8 mouse cellular contexts compared by ENCODE assay signal in the genomic region with DNA sequence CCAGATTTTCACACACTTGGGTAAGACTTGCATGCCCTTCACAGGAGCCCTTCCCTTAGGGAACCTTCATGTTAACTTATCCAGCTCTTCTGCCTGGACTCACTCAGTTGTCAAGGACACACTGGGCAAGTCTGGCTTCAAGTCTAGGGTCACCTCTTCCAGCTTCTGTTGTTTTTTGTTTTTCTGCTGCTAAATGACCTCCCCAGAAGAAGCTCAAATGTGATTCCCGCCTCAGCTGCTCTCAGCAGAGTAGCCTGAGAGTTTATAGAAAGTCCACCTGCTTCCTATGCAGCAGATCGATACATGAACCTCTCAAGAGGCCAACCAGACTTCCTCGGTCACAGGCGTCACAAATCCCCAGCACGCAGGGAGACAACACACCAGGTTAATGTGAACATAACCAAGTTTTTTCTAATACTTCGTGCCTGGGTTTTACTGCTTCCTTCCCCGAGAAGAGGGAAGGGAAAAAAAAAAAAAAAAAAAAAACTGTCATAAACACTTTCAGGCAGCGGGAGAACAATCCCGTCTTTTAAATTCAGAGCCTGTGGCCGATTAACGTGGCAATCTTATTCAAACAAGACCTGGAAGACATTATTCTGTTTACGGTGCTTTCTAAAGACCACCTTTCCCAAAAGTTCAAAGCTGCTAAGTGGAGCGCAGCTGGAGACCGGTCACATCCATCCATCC. TPM values are rescaled to one million over a fixed set of nuclear protein-coding genes. Genes with fewer than 3 reads are reported as not detected.
DNase-seq lines count a peak whose midpoint lies in the region; ATAC-seq and TF ChIP-seq lines count a peak whose summit lies in the region.

No protein-coding gene starts in this region.

- 1% methylated on average over 14 of the region's 14 CpGs for WGBS in kidney, embryonic 15.5 days
- 8% methylated on average over 14 of the region's 14 CpGs for WGBS in forebrain, embryonic 14.5 days
- WGBS in liver, adult 2 months = 2% methylated on average over 14 of the region's 14 CpGs
- WGBS in stomach, embryonic 15.5 days = 1% methylated on average over 14 of the region's 14 CpGs

- H3K4me3 ChIP-seq in kidney, embryonic 15.5 days (replicated peaks) = peak overlapping the region; percentile 71
- peak overlapping the region; percentile 74 for H3K4me3 ChIP-seq in bone marrow macrophage, adult 2 months (ENCODE audit: insufficient read depth, low read length)
- H3K4me3 ChIP-seq in forebrain, embryonic 14.5 days (ENCODE audit: low read depth, low read length) = peak overlapping the region; percentile 57
- H3K4me3 ChIP-seq in liver, adult 2 months (ENCODE audit: insufficient read depth, low read depth, low read length) = peak overlapping the region; percentile 79
- peak overlapping the region; percentile 56 for H3K4me3 ChIP-seq in stomach, embryonic 15.5 days (replicated peaks)

- H3K79me2 ChIP-seq in liver, adult 2 months (ENCODE audit: control insufficient read depth, insufficient read depth, low read length) = no peaks in the 10 kb centered on the region

- peak overlapping the region; percentile 99 for H3K27ac ChIP-seq in kidney, embryonic 15.5 days
- H3K27ac ChIP-seq in bone marrow macrophage, adult 2 months (ENCODE audit: insufficient read depth, low read depth, low read length) = 0 out of 2 replicates have a peak overlapping the region, but pooled peaks have one; percentile 16
- H3K27ac ChIP-seq in forebrain, embryonic 14.5 days (ENCODE audit: low read depth, low read length) = peak overlapping the region; percentile 96; the same call in 1 of the 2 replicates
- peak overlapping the region; percentile 85 for H3K27ac ChIP-seq in liver, adult 2 months (replicated peaks; ENCODE audit: insufficient read depth, low read depth, low read length)
- H3K27ac ChIP-seq in stomach, embryonic 15.5 days = peak overlapping the region; percentile 95

- H3K9me3 ChIP-seq in kidney, embryonic 15.5 days (replicated peaks) = no peaks in the 10 kb centered on the region
- H3K9me3 ChIP-seq in forebrain, embryonic 14.5 days (replicated peaks; ENCODE audit: control insufficient read depth, low read length) = no peaks in the 10 kb centered on the region
- H3K9me3 ChIP-seq in stomach, embryonic 15.5 days = no peaks in the 10 kb centered on the region

- peaks cover 35% of the 10 kb centered on the region for H3K4me1 ChIP-seq in kidney, embryonic 15.5 days
- peaks cover 12% of the 10 kb centered on the region for H3K4me1 ChIP-seq in bone marrow macrophage, adult 2 months (ENCODE audit: control insufficient read depth, insufficient read depth, low read length)
- peaks cover 6% of the 10 kb centered on the region; the same call in 1 of the 2 replicates for H3K4me1 ChIP-seq in forebrain, embryonic 14.5 days (ENCODE audit: control insufficient read depth, insufficient read depth, low read length)
- peaks cover 14% of the 10 kb centered on the region for H3K4me1 ChIP-seq in liver, adult 2 months (ENCODE audit: control insufficient read depth, insufficient read depth, low read length)
- H3K4me1 ChIP-seq in stomach, embryonic 15.5 days = 0 out of 2 replicates have a peak, but pooled peaks cover 19% of the 10 kb centered on the region

- TF ChIP-seq CTCF in bone marrow macrophage, adult 2 months (IDR thresholded peaks at IDR 0.05; ENCODE audit: low read depth, low read length) = no peak
- TF ChIP-seq CTCF in liver, adult 2 months (IDR thresholded peaks at IDR 0.05; ENCODE audit: low read depth, low read length) = no peak

- peak overlapping the region; percentile 72 for H3K9ac ChIP-seq in kidney, embryonic 15.5 days
- peak overlapping the region; percentile 76 for H3K9ac ChIP-seq in forebrain, embryonic 14.5 days (ENCODE audit: low read length)
- H3K9ac ChIP-seq in liver, adult 2 months (ENCODE audit: low read depth, low read length) = peak overlapping the region; percentile 73
- peak overlapping the region; percentile 37; the same call in 1 of the 2 replicates for H3K9ac ChIP-seq in stomach, embryonic 15.5 days

- ATAC-seq in kidney, embryonic 15.5 days (replicated peaks; ENCODE audit: low FRiP score) = no peak
- ATAC-seq in forebrain, embryonic 14.5 days = 0 out of 2 replicates have a peak, but pooled peaks have one; percentile 0
- no peak for ATAC-seq in stomach, embryonic 15.5 days (ENCODE audit: insufficient read depth, low FRiP score, low read depth)

- H3K4me2 ChIP-seq in kidney, embryonic 15.5 days = peak overlapping the region; percentile 60
- H3K4me2 ChIP-seq in forebrain, embryonic 14.5 days (ENCODE audit: low read length) = peak overlapping the region; percentile 57
- peak overlapping the region; percentile 59 for H3K4me2 ChIP-seq in stomach, embryonic 15.5 days

- intact Hi-C loops in left cerebral cortex, postnatal 4 days (cut with DNase I) = loop anchor here (10.0 kb wide), 1 partner anchor 389 kb away; no protein-coding TSS in a partner anchor

- H3K27me3 ChIP-seq in kidney, embryonic 15.5 days = no peaks in the 10 kb centered on the region
- H3K27me3 ChIP-seq in forebrain, embryonic 14.5 days (replicated peaks; ENCODE audit: control insufficient read depth, insufficient read depth, low read length) = no peaks in the 10 kb centered on the region
- H3K27me3 ChIP-seq in liver, adult 2 months (ENCODE audit: control insufficient read depth, insufficient read depth, low read length) = no peaks in the 10 kb centered on the region
- no peaks in the 10 kb centered on the region for H3K27me3 ChIP-seq in stomach, embryonic 15.5 days (replicated peaks)

- no peak for DNase-seq in kidney, adult 8-10 months
- DNase-seq in forebrain, embryonic 14.5 days (ENCODE audit: low spot score) = no peak
- peak; percentile 59 for DNase-seq in liver, adult 2 months (ENCODE audit: extremely low read depth, low read depth, low spot score)
- no peak for DNase-seq in left cerebral cortex, postnatal 4 days
- no peak for DNase-seq in B cell, adult 2 months

- no peak for TF ChIP-seq POLR2A in bone marrow macrophage, adult 2 months (IDR thresholded peaks at IDR 0.05; ENCODE audit: borderline replicate concordance, low read depth, low read length)
- TF ChIP-seq POLR2A in liver, adult 2 months (IDR thresholded peaks at IDR 0.05; ENCODE audit: extremely low read depth, insufficient read depth, low read length) = no peak

- H3K36me3 ChIP-seq in kidney, embryonic 15.5 days = peaks cover 11% of the 10 kb centered on the region
- peaks cover 2% of the 10 kb centered on the region; the same call in 1 of the 2 replicates for H3K36me3 ChIP-seq in forebrain, embryonic 14.5 days (ENCODE audit: control insufficient read depth, insufficient read depth, low read length)
- peaks cover 4% of the 10 kb centered on the region for H3K36me3 ChIP-seq in liver, adult 2 months (ENCODE audit: control insufficient read depth, insufficient read depth, low read length)
- H3K36me3 ChIP-seq in stomach, embryonic 15.5 days = no peaks in the 10 kb centered on the region; the same call in 1 of the 2 replicates

RNA-seq across cellular contexts. Expression of a gene that starts 0.8 kb away (rescaled TPM):
- polyA plus RNA-seq in kidney, embryonic 15.5 days (2015; fragmentation: Nextera tagmentation; extraction: Ambion mirVana) = 24.5 and 26.4 TPM in 2 replicates
- 24.0 and 24.7 TPM in 2 replicates for polyA plus RNA-seq in bone marrow macrophage, adult 2 months (2012; ENCODE audit: insufficient read depth, insufficient read length, missing spikeins)
- 20.4 and 23.7 TPM in 2 replicates for polyA plus RNA-seq in forebrain, embryonic 14.5 days (2014; fragmentation: Nextera tagmentation; extraction: Ambion mirVana)
- 118 and 119 TPM in 2 replicates for total RNA-seq in liver, adult 2 months (2014; rRNA removed)
- 185 and 192 TPM in 2 replicates for polyA plus RNA-seq in liver, adult 2 months (2012; rRNA removed)
- 24.6 and 26.3 TPM in 2 replicates for polyA plus RNA-seq in stomach, embryonic 15.5 days (2015; fragmentation: Nextera tagmentation; extraction: Ambion mirVana)
- total RNA-seq in left cerebral cortex, postnatal 4 days (2021) = 10 to 100 TPM; 45.6 to 46.9 TPM

RNA-seq across cellular contexts. Expression of a gene that starts 40.0 kb away (rescaled TPM):
- 4.9 and 7.0 TPM in 2 replicates for polyA plus RNA-seq in kidney, embryonic 15.5 days (2015; fragmentation: Nextera tagmentation; extraction: Ambion mirVana)
- polyA plus RNA-seq in bone marrow macrophage, adult 2 months (2012; ENCODE audit: insufficient read depth, insufficient read length, missing spikeins) = 35.4 and 38.9 TPM in 2 replicates
- 6.1 and 8.4 TPM in 2 replicates for polyA plus RNA-seq in forebrain, embryonic 14.5 days (2014; fragmentation: Nextera tagmentation; extraction: Ambion mirVana)
- 13.6 and 19.1 TPM in 2 replicates for total RNA-seq in liver, adult 2 months (2014; rRNA removed)
- polyA plus RNA-seq in liver, adult 2 months (2012; rRNA removed) = 9.6 and 9.7 TPM in 2 replicates
- polyA plus RNA-seq in stomach, embryonic 15.5 days (2015; fragmentation: Nextera tagmentation; extraction: Ambion mirVana) = 5.3 and 6.3 TPM in 2 replicates
- total RNA-seq in left cerebral cortex, postnatal 4 days (2021) = 10 to 100 TPM; 69.7 to 70.9 TPM

Comparison
In these comparisons a context has a peak if more than half of its experiments do, and no peak if none do; other contexts are left out.
1. H3K27ac ChIP-seq: peak in every context shown above with its lines; median percentile 99 in kidney, embryonic 15.5 days; 96 in forebrain, embryonic 14.5 days; 95 in stomach, embryonic 15.5 days; 85 in liver, adult 2 months; 16 in bone marrow macrophage, adult 2 months.